Mouse (Mus musculus) CH12.LX (cell line): ENCODE measurements at regions not wholly inside any gene's neighbourhood (a gene's known extent, or its start where the extent isn't known, plus 50 kb on each side); places are given as distances from the start of the nearest gene placed in this dataset.

Experiments
- DNase-seq: peaks from one replicate; pipeline ENCODE4 v3.0.0-alpha.2; 2013; ENCODE audit errors: extremely low read depth
- H3K27ac ChIP-seq: 2 replicates; pipeline ENCODE4 v1.5.1; 2012; ENCODE audit warnings: low read depth, mild to moderate bottlenecking, control low read depth, moderate library complexity; ENCODE audit not compliant: insufficient read depth
- H3K27me3 ChIP-seq: replicated peaks from 2 replicates; pipeline ENCODE3; 2012; ENCODE audit warnings: inconsistent platforms
- H3K36me3 ChIP-seq, 2 experiments: replicated peaks in 1 of 2; 2 replicates each; pipeline versions ENCODE3 to v1.6.1; 2012; ENCODE audit warnings: inconsistent platforms in 1 of 2, low read length in 1 of 2, mild to moderate bottlenecking in 1 of 2, mixed read lengths in 1 of 2, moderate library complexity in 1 of 2; ENCODE audit not compliant: control insufficient read depth in 1 of 2, insufficient read depth in 1 of 2
- H3K4me1 ChIP-seq, 2 experiments: 2 replicates each; pipeline ENCODE4 v1.6.1; 2012; ENCODE audit warnings: inconsistent platforms in 1 of 2, moderate library complexity in 1 of 2; ENCODE audit not compliant: insufficient read depth in 2 of 2, control insufficient read depth in 1 of 2
- H3K4me2 ChIP-seq: 2 replicates; pipeline ENCODE4 v1.6.1; 2012; ENCODE audit warnings: low read depth, mild to moderate bottlenecking, control low read depth; ENCODE audit not compliant: poor library complexity, insufficient read depth, severe bottlenecking
- H3K4me3 ChIP-seq, 3 experiments: fragments of 150-350 bp in 1 of 3; sonication (generic) in 1 of 3; replicated peaks in 1 of 3; 2 replicates each; pipeline versions ENCODE3 to v1.5.1; 2011 to 2012; ENCODE audit warnings: low read depth in 2 of 3, low read length in 2 of 3, mild to moderate bottlenecking in 2 of 3, moderate library complexity in 2 of 3, control low read depth in 1 of 3, improper control_type of control experiment in 1 of 3, inconsistent platforms in 1 of 3, mixed read lengths in 1 of 3; ENCODE audit not compliant: poor library complexity in 1 of 3
- H3K79me2 ChIP-seq: replicated peaks from 2 replicates; pipeline ENCODE4 v1.6.1; 2012; ENCODE audit warnings: mild to moderate bottlenecking, moderate library complexity; ENCODE audit not compliant: control insufficient read depth, poor library complexity, insufficient read depth, severe bottlenecking; ENCODE audit errors: extremely low read depth
- H3K9ac ChIP-seq: 2 replicates; pipeline ENCODE4 v1.6.1; 2012; ENCODE audit warnings: low read depth, mild to moderate bottlenecking, control low read depth, moderate library complexity; ENCODE audit not compliant: insufficient read depth
- H3K9me3 ChIP-seq: replicated peaks from 2 replicates; pipeline ENCODE3; 2012; ENCODE audit warnings: low read length, inconsistent platforms, mixed read lengths
- BHLHE40 ChIP-seq: IDR thresholded peaks from 2 replicates; pipeline ENCODE4 v1.6.1; 2011; ENCODE audit warnings: mild to moderate bottlenecking, low read depth, low read length, improper control_type of control experiment
- CHD2 ChIP-seq: IDR thresholded peaks from 2 replicates; pipeline ENCODE4 v1.6.1; 2011; ENCODE audit warnings: low read length, improper control_type of control experiment
- CTCF ChIP-seq, 2 experiments: IDR thresholded peaks in 1 of 2; conservative IDR thresholded peaks in 1 of 2; 2 replicates each; pipeline ENCODE4 v1.5.1; 2011 to 2012; ENCODE audit warnings: low read depth in 2 of 2, low read length in 2 of 2, improper control_type of control experiment in 1 of 2, inconsistent platforms in 1 of 2, mild to moderate bottlenecking in 1 of 2, moderate library complexity in 1 of 2
- ELF1 ChIP-seq: IDR thresholded peaks from 2 replicates; pipeline ENCODE4 v1.6.1; 2014; ENCODE audit warnings: low read depth, mild to moderate bottlenecking, inconsistent platforms, low read length, improper control_type of control experiment
- GABPA ChIP-seq: IDR thresholded peaks from 2 replicates; pipeline ENCODE4 v1.6.1; 2012; ENCODE audit warnings: low read depth, low read length, improper control_type of control experiment, inconsistent platforms; ENCODE audit not compliant: insufficient replicate concordance
- MAFK ChIP-seq: IDR thresholded peaks from 2 replicates; pipeline ENCODE4 v1.6.1; 2011; ENCODE audit warnings: low read length, improper control_type of control experiment; ENCODE audit not compliant: insufficient replicate concordance
- MAX ChIP-seq: IDR thresholded peaks from 2 replicates; pipeline ENCODE4 v1.6.1; 2011; ENCODE audit warnings: low read length, improper control_type of control experiment
- MYC ChIP-seq: IDR thresholded peaks from 2 replicates; pipeline ENCODE4 v1.6.1; 2011; ENCODE audit warnings: low read depth, mild to moderate bottlenecking, improper control_type of control experiment, low read length
- NELFE ChIP-seq: IDR thresholded peaks from 2 replicates; pipeline ENCODE4 v1.6.1; 2011; ENCODE audit warnings: low read depth, low read length, improper control_type of control experiment
- NRF1 ChIP-seq: IDR thresholded peaks from 2 replicates; pipeline ENCODE4 v1.6.1; 2014; ENCODE audit warnings: low read depth, mild to moderate bottlenecking, inconsistent platforms, low read length, improper control_type of control experiment, moderate library complexity
- POLR2AphosphoS2 ChIP-seq: IDR thresholded peaks from 2 replicates; pipeline ENCODE4 v1.6.1; 2011; ENCODE audit warnings: low read depth, low read length, improper control_type of control experiment
- RCOR1 ChIP-seq: conservative IDR thresholded peaks from 2 replicates; pipeline ENCODE4 v1.6.1; 2012; ENCODE audit warnings: low read depth, mild to moderate bottlenecking, inconsistent platforms, low read length, improper control_type of control experiment
- SMC3 ChIP-seq: IDR thresholded peaks from 2 replicates; pipeline ENCODE4 v1.6.1; 2011; ENCODE audit warnings: low read depth, low read length, improper control_type of control experiment
- ZKSCAN1 ChIP-seq: IDR thresholded peaks from 2 replicates; pipeline ENCODE4 v1.6.1; 2012; ENCODE audit warnings: low read depth, inconsistent platforms, low read length, improper control_type of control experiment, borderline replicate concordance
- ZMIZ1 ChIP-seq: IDR thresholded peaks from 2 replicates; pipeline ENCODE4 v1.6.1; 2012; ENCODE audit warnings: low read depth, mild to moderate bottlenecking, inconsistent platforms, low read length, improper control_type of control experiment
- ZNF384 ChIP-seq: IDR thresholded peaks from 2 replicates; pipeline ENCODE4 v1.6.1; 2012; ENCODE audit warnings: low read depth, low read length, improper control_type of control experiment, inconsistent platforms
- dilution Hi-C: fragments of 300-500 bp; cut with MboI; formaldehyde crosslinking; loops from 2 replicates; pipeline ENCODE4 v1.14.3; 2020; ENCODE audit warnings: low sequenced_read_pairs; ENCODE audit not compliant: extremely low pct_unique_long_range_greater_than_20kb, extremely low pct_ligation_motif_present
- in situ Hi-C: fragments of 300-500 bp; cut with MboI; formaldehyde crosslinking; loops from 3 replicates; pipeline ENCODE4 v1.14.3; 2019; ENCODE audit warnings: low sequenced_read_pairs, low pct_ligation_motif_present, low pct_unique_long_range_greater_than_20kb, mixed read lengths

GRCm38 (mm10) chr8:127662776-127663499, 599.2 kb downstream of the Pard3 start:
- H3K4me2 ChIP-seq, result no peak overlapping the region
- in situ Hi-C loops, result no loop called here
- H3K27ac ChIP-seq, result no peak overlapping the region
- H3K79me2 ChIP-seq, result no peaks in the 10 kb centered on the region
- dilution Hi-C loops, result no loop called here
- peaks cover 0 to 29% of the 10 kb centered on the region in 2 experiments; a peak in 2 of 4 replicates for H3K4me1 ChIP-seq
- no peak overlapping the region for H3K4me3 ChIP-seq
- H3K27me3 ChIP-seq, result no peaks in the 10 kb centered on the region
- DNase-seq, result no peak
- no peaks in the 10 kb centered on the region for H3K36me3 ChIP-seq
- H3K9me3 ChIP-seq, result no peaks in the 10 kb centered on the region
- TF ChIP-seq CTCF (conservative IDR thresholded peaks at IDR 0.05 in 1 of 2, IDR thresholded peaks at IDR 0.05 in 1 of 2; ENCODE audit: low read depth in 2 of 2, low read length in 2 of 2), result no peak
- no peak for TF ChIP-seq MYC
- H3K9ac ChIP-seq, result no peak overlapping the region

DNA sequence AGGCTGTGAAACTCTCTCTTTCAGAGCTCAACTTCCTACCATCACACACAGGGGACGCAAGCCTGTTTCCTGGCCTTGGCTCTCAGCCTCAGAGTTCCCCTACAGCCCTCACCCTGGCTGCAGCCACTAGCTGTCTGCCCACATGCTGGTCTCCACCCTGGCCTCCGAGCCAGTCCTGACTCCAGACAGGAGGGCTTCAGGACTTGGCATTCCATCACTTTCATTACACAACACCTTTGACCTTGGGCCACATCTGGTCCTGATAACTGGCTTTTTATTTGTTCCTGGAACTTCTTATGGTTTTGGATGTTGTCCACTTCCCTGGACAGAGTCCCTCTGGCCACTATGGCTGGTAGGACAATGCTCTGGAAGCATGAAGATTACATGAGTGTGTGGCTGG, 602.9 kb downstream of the Pard3 start:
- in situ Hi-C loops (no loop called here), dilution Hi-C loops (no loop called here)
- no peaks in the 10 kb centered on the region for H3K36me3 ChIP-seq
- no peak for DNase-seq
- no peak overlapping the region for H3K4me2 ChIP-seq
- H3K27ac ChIP-seq, result no peak overlapping the region
- H3K79me2 ChIP-seq, result no peaks in the 10 kb centered on the region
- TF ChIP-seq RCOR1 (no peak), ZKSCAN1 (no peak), CTCF (conservative IDR thresholded peaks at IDR 0.05 in 1 of 2, IDR thresholded peaks at IDR 0.05 in 1 of 2; ENCODE audit: low read depth in 2 of 2, low read length in 2 of 2) (no peak), BHLHE40 (no peak), NELFE (no peak), MAFK (no peak), MAX (no peak), MYC (no peak), GABPA (no peak), POLR2AphosphoS2 (no peak), SMC3 (no peak), ELF1 (no peak), ZNF384 (no peak), CHD2 (no peak), ZMIZ1 (no peak), NRF1 (no peak)
- H3K9ac ChIP-seq, result no peak overlapping the region
- H3K9me3 ChIP-seq, result no peaks in the 10 kb centered on the region
- H3K4me1 ChIP-seq, result peaks cover 0 to 29% of the 10 kb centered on the region in 2 experiments; a peak in 2 of 4 replicates
- H3K27me3 ChIP-seq, result no peaks in the 10 kb centered on the region
- H3K4me3 ChIP-seq, result no peak overlapping the region
